Mouse (Mus musculus): Measurements from ENCODE around the gene Zcchc17. TPM values are rescaled to one million over a fixed set of nuclear protein-coding genes. Genes with fewer than 3 reads are reported as not detected.

The Zcchc17 gene
- total and polyA plus RNA-seq, 3 experiments = 43.7 to 62.5 TPM; not detected in 1

- Histone ChIP-seq H3K79me2 (ENCODE audit: control insufficient read depth, insufficient read depth, low read length, poor library complexity) (no peaks in the 10 kb centered on the region), H3K4me1 (ENCODE audit: control insufficient read depth in 1 of 2, insufficient read depth in 2 of 2, low read length in 2 of 2) (peaks cover 7 to 13% of the 10 kb centered on the region in 2 experiments), H3K27me3 (ENCODE audit: control insufficient read depth in 1 of 2, insufficient read depth in 2 of 2, low read length in 2 of 2) (no peaks in the 10 kb centered on the region), H3K27ac (ENCODE audit: control insufficient read depth, low read depth, low read length) (no peak overlapping the region), H3K4me3 (ENCODE audit: control insufficient read depth in 1 of 2, insufficient read depth in 1 of 2, low read depth in 2 of 2, low read length in 2 of 2) (no peak overlapping the region), H3K9me3 (replicated peaks; ENCODE audit: insufficient read depth, low read length) (no peaks in the 10 kb centered on the region), H3K36me3 (ENCODE audit: control insufficient read depth in 1 of 2, insufficient read depth in 2 of 2, low read length in 2 of 2) (peaks cover 3 to 13% of the 10 kb centered on the region in 2 experiments), H3K9ac (ENCODE audit: control insufficient read depth, low read depth, low read length, poor library complexity, severe bottlenecking) (no peak overlapping the region)
- DNase-seq (ENCODE audit: low read depth, low spot score) = no peak
- TF ChIP-seq RCOR1 (IDR thresholded peaks at IDR 0.05; ENCODE audit: low read depth, low read length) = no peak
- no peak for TF ChIP-seq POLR2AphosphoS2 (IDR thresholded peaks at IDR 0.05; ENCODE audit: low read length)
- no peak for TF ChIP-seq KAT2A (conservative IDR thresholded peaks at IDR 0.05; ENCODE audit: low read depth, low read length)
- TF ChIP-seq USF1 (IDR thresholded peaks at IDR 0.05; ENCODE audit: low read depth, low read length) = no peak
- TF ChIP-seq NELFE (IDR thresholded peaks at IDR 0.05; ENCODE audit: low read depth, low read length) = no peak
- no peak for TF ChIP-seq NRF1 (IDR thresholded peaks at IDR 0.05; ENCODE audit: insufficient read depth, low read depth, low read length, poor library complexity, severe bottlenecking)
- no peak for TF ChIP-seq MAX (IDR thresholded peaks at IDR 0.05; ENCODE audit: low read length)
- no peak for TF ChIP-seq TCF12 (IDR thresholded peaks at IDR 0.05; ENCODE audit: low read depth, low read length)
These were observed 40.2 kb downstream of the Zcchc17 start for GRCm38 (mm10) chr4:130319564-130319963.

- H3K4me1 ChIP-seq (ENCODE audit: control insufficient read depth in 1 of 2, insufficient read depth in 2 of 2, low read length in 2 of 2) = peaks cover 4 to 7% of the 10 kb centered on the region in 2 experiments
- H3K9ac ChIP-seq (ENCODE audit: control insufficient read depth, low read depth, low read length, poor library complexity, severe bottlenecking) = no peak overlapping the region
- no peak overlapping the region for H3K27ac ChIP-seq (ENCODE audit: control insufficient read depth, low read depth, low read length)
- H3K27me3 ChIP-seq (ENCODE audit: control insufficient read depth in 1 of 2, insufficient read depth in 2 of 2, low read length in 2 of 2) = no peaks in the 10 kb centered on the region
- peaks cover 3 to 7% of the 10 kb centered on the region in 2 experiments for H3K36me3 ChIP-seq (ENCODE audit: control insufficient read depth in 1 of 2, insufficient read depth in 2 of 2, low read length in 2 of 2)
- no peak for DNase-seq (ENCODE audit: low read depth, low spot score)
- no peaks in the 10 kb centered on the region for H3K9me3 ChIP-seq (replicated peaks; ENCODE audit: insufficient read depth, low read length)
- H3K4me3 ChIP-seq (ENCODE audit: control insufficient read depth in 1 of 2, insufficient read depth in 1 of 2, low read depth in 2 of 2, low read length in 2 of 2) = no peak overlapping the region
- H3K79me2 ChIP-seq (ENCODE audit: control insufficient read depth, insufficient read depth, low read length, poor library complexity) = no peaks in the 10 kb centered on the region
- no peak for TF ChIP-seq RCOR1 (IDR thresholded peaks at IDR 0.05; ENCODE audit: low read depth, low read length)
- peak; percentile 42; the same call in 1 of the 2 replicates for TF ChIP-seq USF1 (IDR thresholded peaks at IDR 0.05; ENCODE audit: low read depth, low read length)
These were observed 41.6 kb downstream of the Zcchc17 start for GRCm38 (mm10) chr4:130318122-130318521.

GRCm38 (mm10) chr4:130316691-130317090 is 43.1 kb downstream of the Zcchc17 start:
- Histone ChIP-seq H3K9me3 (replicated peaks; ENCODE audit: insufficient read depth, low read length) (no peaks in the 10 kb centered on the region), H3K79me2 (ENCODE audit: control insufficient read depth, insufficient read depth, low read length, poor library complexity) (no peaks in the 10 kb centered on the region), H3K27me3 (ENCODE audit: control insufficient read depth in 1 of 2, insufficient read depth in 2 of 2, low read length in 2 of 2) (no peaks in the 10 kb centered on the region), H3K36me3 (ENCODE audit: control insufficient read depth in 1 of 2, insufficient read depth in 2 of 2, low read length in 2 of 2) (peaks cover 0 to under 1% of the 10 kb centered on the region in 2 experiments; a peak in 2 of 4 replicates), H3K4me3 (ENCODE audit: control insufficient read depth in 1 of 2, insufficient read depth in 1 of 2, low read depth in 2 of 2, low read length in 2 of 2) (no peak overlapping the region), H3K9ac (ENCODE audit: control insufficient read depth, low read depth, low read length, poor library complexity, severe bottlenecking) (no peak overlapping the region), H3K4me1 (ENCODE audit: control insufficient read depth in 1 of 2, insufficient read depth in 2 of 2, low read length in 2 of 2) (no peaks in the 10 kb centered on the region), H3K27ac (ENCODE audit: control insufficient read depth, low read depth, low read length) (no peak overlapping the region)
- TF ChIP-seq RAD21 (IDR thresholded peaks at IDR 0.05; ENCODE audit: low read depth, low read length) = no peak
- TF ChIP-seq GATA1 (IDR thresholded peaks at IDR 0.05; ENCODE audit: low read depth, low read length) = no peak
- no peak for TF ChIP-seq MAX (IDR thresholded peaks at IDR 0.05; ENCODE audit: low read length)
- TF ChIP-seq SIN3A (IDR thresholded peaks at IDR 0.05; ENCODE audit: low read length) = no peak
- no peak for DNase-seq (ENCODE audit: low read depth, low spot score)
